Mouse (Mus musculus) liver, postnatal 0 days (tissue): ENCODE results near the gene Trpm8.

Source experiments
- CTCF ChIP-seq: sonication (generic); IDR thresholded peaks from 2 replicates; pipeline ENCODE4 v1.5.1; 2016; ENCODE audit warnings: antibody characterized with exemption, low read depth
- EP300 ChIP-seq: IDR thresholded peaks from 2 replicates; pipeline ENCODE4 v1.6.1; 2016; ENCODE audit warnings: antibody characterized with exemption, low read depth, mild to moderate bottlenecking

DNA sequence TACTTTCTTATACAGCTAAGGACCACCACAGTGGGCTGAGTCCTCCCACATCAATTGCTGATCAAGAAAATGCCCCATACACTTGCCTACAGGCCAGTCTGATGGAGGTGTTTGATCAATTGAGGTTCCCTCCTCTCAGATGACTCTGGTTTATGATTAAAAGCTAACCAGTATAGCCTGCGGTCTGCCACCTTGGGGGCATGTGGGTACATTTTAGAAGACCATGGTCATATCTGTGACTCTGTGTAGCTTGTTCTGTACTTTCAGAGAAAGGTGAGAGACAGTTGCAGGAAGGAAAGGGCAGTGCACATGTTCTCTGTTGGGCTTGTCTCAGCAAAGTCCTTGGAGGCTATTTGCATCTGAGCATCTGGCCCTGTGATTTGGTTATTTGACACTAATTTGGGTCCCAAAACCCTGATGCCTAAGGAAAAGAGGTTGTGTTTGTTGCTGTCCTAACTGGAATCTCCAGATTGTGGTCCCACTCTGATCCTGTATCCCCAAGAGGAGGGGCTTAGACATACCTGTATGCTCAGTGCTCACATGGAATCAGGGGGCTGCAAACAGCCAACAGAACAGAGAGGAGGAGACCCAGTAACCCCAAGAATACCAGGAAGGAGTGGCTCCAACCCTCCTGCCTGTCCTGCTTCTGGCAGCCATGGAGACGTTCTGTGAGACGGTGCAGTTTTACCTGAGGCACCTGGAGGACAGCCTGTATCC, 44.6 kb upstream of the Trpm8 start:
- TF ChIP-seq CTCF (no peak), EP300 (no peak)
